Mouse (Mus musculus) embryonic facial prominence, embryonic 15.5 days (tissue): ENCODE measurements around the gene Adarb1. TPM values are rescaled to one million over a fixed set of nuclear protein-coding genes. Genes with fewer than 3 reads are reported as not detected.
A peak's percentile ranks its signal among the peaks of the same experiment; 100 is the strongest.

ENCODE experiments used
- ATAC-seq: fragments of 200-750 bp; cut with Nextera tagmentation; 2 replicates; pipeline ENCODE4 v1.8.0; 2017; ENCODE audit warnings: low read depth, moderate TSS enrichment; ENCODE audit not compliant: insufficient number of reproducible peaks, low FRiP score, low TSS enrichment
- H3K27ac ChIP-seq: fragments of 300-500 bp; sonication (generic); replicated peaks from 2 replicates; pipeline ENCODE4 v1.5.1; 2015; ENCODE audit warnings: mild to moderate bottlenecking, inconsistent platforms
- H3K27me3 ChIP-seq: fragments of 300-500 bp; sonication (generic); 2 replicates; pipeline ENCODE4 v1.6.1; 2015; ENCODE audit warnings: inconsistent platforms
- H3K36me3 ChIP-seq: fragments of 300-500 bp; sonication (generic); 2 replicates; pipeline ENCODE4 v1.6.1; 2015; ENCODE audit warnings: mild to moderate bottlenecking, inconsistent platforms
- H3K4me1 ChIP-seq: fragments of 300-500 bp; sonication (generic); 2 replicates; pipeline ENCODE4 v1.6.1; 2015; ENCODE audit warnings: inconsistent platforms
- H3K4me2 ChIP-seq: fragments of 300-500 bp; sonication (generic); replicated peaks from 2 replicates; pipeline ENCODE4 v1.6.1; 2015; ENCODE audit warnings: mild to moderate bottlenecking, inconsistent platforms
- H3K4me3 ChIP-seq: fragments of 300-500 bp; sonication (generic); replicated peaks from 2 replicates; pipeline ENCODE4 v1.5.1; 2015; ENCODE audit warnings: mild to moderate bottlenecking, inconsistent platforms
- H3K9ac ChIP-seq: fragments of 300-500 bp; sonication (generic); 2 replicates; pipeline ENCODE4 v1.6.1; 2015; ENCODE audit warnings: inconsistent platforms
- H3K9me3 ChIP-seq: fragments of 300-500 bp; sonication (generic); replicated peaks from 2 replicates; pipeline ENCODE4 v1.6.1; 2016; ENCODE audit warnings: inconsistent platforms
- WGBS: fragments of 180-500 bp; shearing (Covaris S2); methylation state at CpG from one replicate; pipeline ENCODE4 v1.1.7; 2015; 5-methylcytosine and 5-hydroxymethylcytosine counted together
- polyA plus RNA-seq: library from polyadenylated mRNA; unstranded; fragments of >200 nt; fragmentation: Nextera tagmentation; extraction: Ambion mirVana; gene quantifications from 2 replicates; pipeline ENCODE4 v1.2.1, GENCODE M21; 2015

Gene Adarb1
- polyA plus RNA-seq, 1 experiment from 2014 or later = 5.2 TPM

DNA sequence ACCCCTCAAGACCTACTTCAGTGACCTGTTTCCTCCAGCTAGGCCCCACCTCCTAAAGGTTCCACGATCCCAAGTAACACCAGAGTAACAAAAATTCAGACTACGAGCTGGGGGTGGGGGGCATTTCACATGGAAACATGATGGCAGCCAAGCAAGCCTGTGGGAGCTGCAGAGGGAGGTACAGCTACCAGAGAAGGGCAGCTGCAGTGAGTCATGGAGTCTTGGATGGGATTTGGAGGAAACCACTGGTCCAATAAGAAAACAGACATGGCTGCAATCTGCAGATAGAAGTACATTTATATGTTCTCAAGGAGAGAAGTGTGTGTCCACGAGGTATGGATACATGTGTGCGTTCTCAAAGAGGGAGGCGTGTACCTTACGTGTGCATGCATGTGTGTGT lies 173.3 kb downstream of the Adarb1 start:
- no peak for ATAC-seq
- H3K27me3 ChIP-seq = no peaks in the 10 kb centered on the region
- no peak overlapping the region for H3K4me3 ChIP-seq

DNA sequence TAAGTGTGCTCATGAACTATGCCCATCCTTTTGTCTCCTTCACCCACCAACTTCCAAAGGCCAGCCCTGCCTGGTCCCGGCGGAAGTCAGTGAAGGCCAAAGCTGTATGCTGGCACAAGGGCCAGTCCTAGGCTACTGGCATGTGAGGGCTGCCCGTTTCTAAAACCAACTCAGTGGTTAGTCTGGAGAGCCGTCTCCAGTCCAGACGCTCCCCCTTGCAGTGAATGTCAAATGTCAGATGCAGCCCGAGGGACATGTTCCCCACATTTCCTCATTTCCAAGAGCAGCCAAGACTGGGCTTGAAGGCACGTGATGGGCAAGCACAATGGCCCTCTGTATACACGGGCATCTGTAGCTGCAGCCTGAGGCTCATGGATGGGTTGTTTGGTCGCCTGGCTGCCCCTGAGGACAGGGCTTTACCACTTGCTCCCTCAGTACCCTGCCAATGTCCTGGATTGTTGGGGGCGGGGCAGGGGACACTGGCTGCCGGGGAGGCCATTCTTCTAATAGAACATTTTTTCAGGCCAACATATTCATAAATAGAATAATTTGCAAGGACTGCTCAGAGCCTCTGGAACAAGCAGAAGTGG lies 174.4 kb downstream of the Adarb1 start:
- no peaks in the 10 kb centered on the region for H3K9me3 ChIP-seq
- no peak for ATAC-seq
- H3K4me2 ChIP-seq = no peak overlapping the region
- H3K27me3 ChIP-seq = no peaks in the 10 kb centered on the region
- 52% methylated on average over 11 of the region's 11 CpGs for WGBS
- H3K4me1 ChIP-seq = 0 out of 2 replicates have a peak, but pooled peaks cover 4% of the 10 kb centered on the region
- H3K9ac ChIP-seq = no peak overlapping the region
- 0 out of 2 replicates have a peak overlapping the region, but pooled peaks have one; percentile 29 for H3K27ac ChIP-seq
- H3K36me3 ChIP-seq = no peaks in the 10 kb centered on the region
- H3K4me3 ChIP-seq = no peak overlapping the region

More for the DNA sequence above, 173.3 kb downstream of the Adarb1 start:
- no peak overlapping the region for H3K9ac ChIP-seq
- no peak overlapping the region for H3K4me2 ChIP-seq
- no peaks in the 10 kb centered on the region for H3K9me3 ChIP-seq
- 0 out of 2 replicates have a peak, but pooled peaks cover 4% of the 10 kb centered on the region for H3K4me1 ChIP-seq
- no peak overlapping the region for H3K27ac ChIP-seq
- 92% methylated on average over 6 of the region's 6 CpGs for WGBS
- no peaks in the 10 kb centered on the region for H3K36me3 ChIP-seq

DNA sequence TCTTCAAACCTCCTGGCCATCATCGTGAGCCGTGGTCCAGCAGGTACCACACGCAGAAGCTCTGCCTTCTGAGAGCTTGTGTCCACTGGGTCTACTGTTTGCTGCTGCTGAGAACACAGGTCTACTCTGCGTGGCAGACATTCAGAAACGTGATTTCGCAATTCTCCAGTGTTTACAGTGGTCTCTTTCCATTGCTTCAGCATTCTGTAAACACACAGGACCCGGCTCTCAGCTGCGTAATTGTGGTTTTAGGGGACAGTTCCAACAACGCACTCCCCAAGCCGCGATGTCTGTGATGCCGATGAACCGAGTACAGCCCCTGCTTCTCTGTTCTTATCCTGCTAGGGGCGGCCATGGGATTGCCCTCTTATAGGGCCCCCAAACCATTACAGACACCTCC lies 175.2 kb downstream of the Adarb1 start:
- no peaks in the 10 kb centered on the region for H3K27me3 ChIP-seq
- H3K4me2 ChIP-seq = no peak overlapping the region
- no peak for ATAC-seq
- WGBS = 76% methylated on average over 14 of the region's 14 CpGs
- H3K9me3 ChIP-seq = no peaks in the 10 kb centered on the region
- H3K9ac ChIP-seq = no peak overlapping the region
- no peaks in the 10 kb centered on the region for H3K36me3 ChIP-seq
- H3K4me3 ChIP-seq = no peak overlapping the region
- peak overlapping the region; percentile 29; the same call in 1 of the 2 replicates for H3K27ac ChIP-seq
- H3K4me1 ChIP-seq = peaks cover 8% of the 10 kb centered on the region

DNA sequence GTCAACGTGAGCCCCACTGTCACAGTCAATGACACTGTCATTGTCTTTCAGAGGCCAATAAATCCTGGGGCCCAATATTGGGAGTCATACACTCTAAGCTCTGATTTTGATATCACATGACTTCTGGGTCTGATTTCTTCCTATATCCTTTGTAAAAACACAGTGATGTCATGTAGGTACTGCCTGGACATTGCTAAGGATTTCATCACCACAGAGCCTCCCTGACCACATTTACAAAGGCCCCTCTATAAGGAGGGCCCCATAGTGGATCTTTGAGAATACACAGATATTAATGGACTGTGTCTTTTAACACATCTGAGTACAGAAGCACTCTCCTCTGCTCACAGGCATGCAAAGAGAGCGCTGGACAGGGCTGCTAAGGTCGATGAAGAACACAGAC lies 175.7 kb downstream of the Adarb1 start:
- Histone ChIP-seq H3K27ac (no peak overlapping the region), H3K9ac (no peak overlapping the region), H3K9me3 (no peaks in the 10 kb centered on the region), H3K36me3 (no peaks in the 10 kb centered on the region), H3K4me2 (no peak overlapping the region), H3K4me3 (no peak overlapping the region), H3K27me3 (no peaks in the 10 kb centered on the region), H3K4me1 (peaks cover 11% of the 10 kb centered on the region)
- ATAC-seq = no peak
- WGBS = 82% methylated on average over 3 of the region's 3 CpGs

DNA sequence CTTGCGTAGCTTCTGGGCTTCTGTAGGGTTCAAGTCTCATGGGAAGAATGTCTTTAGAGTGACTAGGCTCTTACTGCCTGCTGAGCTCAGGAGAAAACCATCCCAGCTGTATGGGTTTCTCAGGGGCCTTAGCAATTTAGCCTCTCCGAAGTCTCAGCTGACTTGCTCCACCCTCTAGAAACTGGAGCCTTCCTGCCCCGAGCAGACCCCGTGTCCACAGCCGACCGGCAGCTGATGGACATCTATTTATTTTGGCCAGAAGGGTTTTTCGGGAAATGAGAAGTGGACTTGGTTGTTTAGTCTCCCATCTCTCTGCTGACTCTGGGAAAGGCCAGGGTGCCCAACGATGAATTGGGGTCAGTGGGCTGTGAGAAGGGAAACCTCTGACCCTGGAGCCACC lies 177.3 kb downstream of the Adarb1 start:
- ATAC-seq = no peak
- Histone ChIP-seq H3K27ac (no peak overlapping the region), H3K36me3 (no peaks in the 10 kb centered on the region), H3K4me2 (no peak overlapping the region), H3K4me3 (no peak overlapping the region), H3K9me3 (no peaks in the 10 kb centered on the region), H3K4me1 (peaks cover 11% of the 10 kb centered on the region), H3K9ac (no peak overlapping the region), H3K27me3 (no peaks in the 10 kb centered on the region)
- WGBS = 77% methylated on average over 8 of the region's 8 CpGs

Other genes with a start within 250 kb of the Adarb1 start
- 162 and 166 TPM in 2 replicates for gene Pofut2, start 159.1 kb downstream of the Adarb1 start, polyA plus RNA-seq
- gene Fam207a, start 97.5 kb upstream of the Adarb1 start, polyA plus RNA-seq = 37.5 and 38.8 TPM in 2 replicates
- gene Itgb2, start 112.0 kb upstream of the Adarb1 start, polyA plus RNA-seq = 2.8 and 3.3 TPM in 2 replicates
- gene Pttg1ip, start 163.4 kb upstream of the Adarb1 start, polyA plus RNA-seq = 135 and 136 TPM in 2 replicates
- gene Sumo3, start 187.8 kb upstream of the Adarb1 start, polyA plus RNA-seq = 323 and 339 TPM in 2 replicates
- gene Gm49325, start 187.9 kb upstream of the Adarb1 start, polyA plus RNA-seq = 3.1 TPM in 1 of 2 replicates, not detected in the other
- 92.2 and 102 TPM in 2 replicates for gene Ube2g2, start 204.0 kb upstream of the Adarb1 start, polyA plus RNA-seq